Mouse (Mus musculus): ENCODE results near the gene Hnrnpu.
"Not testable (repeated sequence)": the region's sequence is repeated elsewhere in the genome, so short reads cannot be mapped to it uniquely, and the experiment has no call there.

- not testable (repeated sequence) for TF ChIP-seq EP300, CTCF (IDR thresholded peaks at IDR 0.05)
Observed at GRCm38 (mm10) chr1:178301261-178301660, 36.3 kb downstream of the Hnrnpu start.
